Mouse (Mus musculus): ENCODE measurements around the gene Pipox. TPM values are rescaled to one million over a fixed set of nuclear protein-coding genes. Genes with fewer than 3 reads are reported as not detected.

Gene Pipox
- polyA plus RNA-seq, 1 experiment from 2014 or later = 7.3 TPM

DNA sequence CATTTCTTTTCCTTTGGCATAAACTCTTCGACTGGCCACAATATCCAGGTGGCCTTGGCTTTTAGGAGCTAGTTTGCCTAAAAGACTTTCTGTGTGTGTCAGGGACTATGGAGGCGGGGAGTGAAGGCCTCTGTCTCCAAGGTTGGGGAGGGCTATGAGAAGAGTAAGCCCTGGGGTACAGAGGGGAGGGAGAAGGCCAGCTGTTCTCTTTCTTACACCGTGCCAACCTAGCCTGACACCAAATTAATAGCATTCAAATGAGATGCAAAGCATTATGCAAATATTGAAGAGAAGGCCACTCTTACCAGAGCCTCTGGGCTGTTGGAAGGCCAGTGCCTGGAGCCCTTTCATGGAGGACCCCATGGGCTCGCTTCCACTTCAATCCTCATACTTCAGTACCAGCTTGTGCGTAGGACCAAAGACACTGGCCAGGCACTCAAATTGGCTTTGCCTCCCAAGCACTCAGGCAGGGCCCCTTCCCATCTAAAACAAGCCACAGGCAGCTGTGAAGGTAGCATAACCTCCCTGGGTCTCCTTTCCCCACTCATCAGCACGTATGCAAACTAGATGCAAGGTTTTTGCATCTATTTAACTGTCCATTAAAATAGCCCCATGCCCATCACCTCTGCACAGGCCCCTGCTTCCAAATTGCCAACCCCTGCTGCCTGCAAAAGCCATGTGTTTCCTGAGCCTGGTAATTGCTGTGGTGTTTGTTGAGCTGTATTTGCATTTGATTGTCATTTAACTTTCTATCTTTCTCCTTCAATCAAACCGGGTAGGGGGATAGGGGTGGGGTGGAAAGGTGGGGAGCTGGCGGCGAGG is 32.2 kb upstream of the Pipox start:
- peaks cover 83% of the 10 kb centered on the region for H3K27me3 ChIP-seq (ENCODE audit: insufficient read depth, poor library complexity, severe bottlenecking)
- H3K36me3 ChIP-seq = no peaks in the 10 kb centered on the region
- WGBS = 41% methylated on average over 9 of the region's 9 CpGs
- DNase-seq (ENCODE audit: low spot score) = no peak
- H3K27ac ChIP-seq = no peak overlapping the region; the same call in 1 of the 2 replicates
- H3K4me1 ChIP-seq (replicated peaks) = peaks cover 54% of the 10 kb centered on the region
- no peaks in the 10 kb centered on the region for H3K9me3 ChIP-seq
- H3K4me3 ChIP-seq = no peak overlapping the region

DNA sequence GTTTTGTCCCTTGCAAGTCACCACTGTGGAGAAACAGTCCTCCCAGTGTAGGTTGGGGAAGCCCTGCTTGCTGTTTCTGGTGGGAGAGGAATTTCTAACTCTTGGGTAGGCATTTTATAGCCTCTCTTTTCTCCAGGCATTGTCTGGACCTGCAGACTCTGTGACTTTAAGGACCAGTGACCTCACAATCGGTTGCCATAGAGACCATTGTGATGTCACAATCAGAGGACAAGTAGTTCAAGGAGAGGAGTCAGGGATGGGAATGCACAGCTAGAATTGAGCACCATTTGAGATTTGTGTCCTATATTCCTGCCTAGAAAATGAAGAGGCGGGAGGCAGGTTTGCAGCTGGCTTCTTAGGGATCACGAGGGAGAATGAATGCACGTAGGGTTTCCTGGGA is 29.4 kb upstream of the Pipox start:
- peaks cover 37% of the 10 kb centered on the region for H3K4me1 ChIP-seq (replicated peaks)
- H3K36me3 ChIP-seq = no peaks in the 10 kb centered on the region
- H3K4me3 ChIP-seq = no peak overlapping the region
- no peaks in the 10 kb centered on the region for H3K9me3 ChIP-seq
- peak; percentile 37 for DNase-seq (ENCODE audit: low spot score)
- no peak overlapping the region for H3K27ac ChIP-seq
- H3K27me3 ChIP-seq (ENCODE audit: insufficient read depth, poor library complexity, severe bottlenecking) = peaks cover 75% of the 10 kb centered on the region
- 73% methylated on average over 4 of the region's 4 CpGs for WGBS

- Histone ChIP-seq H3K9me3 (no peaks in the 10 kb centered on the region), H3K4me3 (no peak overlapping the region), H3K4me1 (replicated peaks) (peaks cover 49% of the 10 kb centered on the region), H3K36me3 (no peaks in the 10 kb centered on the region), H3K27me3 (ENCODE audit: insufficient read depth, poor library complexity, severe bottlenecking) (peaks cover 85% of the 10 kb centered on the region), H3K27ac (no peak overlapping the region)
- 52% methylated on average over 10 of the region's 10 CpGs for WGBS
- DNase-seq (ENCODE audit: low spot score) = peak; percentile 45
These were observed 23.3 kb upstream of the Pipox start for GRCm38 (mm10) chr11:77917166-77917565.

- Histone ChIP-seq H3K9me3 (no peaks in the 10 kb centered on the region), H3K4me3 (no peak overlapping the region), H3K27me3 (ENCODE audit: insufficient read depth, poor library complexity, severe bottlenecking) (peaks cover 87% of the 10 kb centered on the region), H3K27ac (no peak overlapping the region), H3K36me3 (no peaks in the 10 kb centered on the region), H3K4me1 (replicated peaks) (peaks cover 49% of the 10 kb centered on the region)
- 84% methylated on average over 4 of the region's 4 CpGs for WGBS
- DNase-seq (ENCODE audit: low spot score) = no peak
These were observed 22.8 kb upstream of the Pipox start for GRCm38 (mm10) chr11:77916741-77917140.

DNA sequence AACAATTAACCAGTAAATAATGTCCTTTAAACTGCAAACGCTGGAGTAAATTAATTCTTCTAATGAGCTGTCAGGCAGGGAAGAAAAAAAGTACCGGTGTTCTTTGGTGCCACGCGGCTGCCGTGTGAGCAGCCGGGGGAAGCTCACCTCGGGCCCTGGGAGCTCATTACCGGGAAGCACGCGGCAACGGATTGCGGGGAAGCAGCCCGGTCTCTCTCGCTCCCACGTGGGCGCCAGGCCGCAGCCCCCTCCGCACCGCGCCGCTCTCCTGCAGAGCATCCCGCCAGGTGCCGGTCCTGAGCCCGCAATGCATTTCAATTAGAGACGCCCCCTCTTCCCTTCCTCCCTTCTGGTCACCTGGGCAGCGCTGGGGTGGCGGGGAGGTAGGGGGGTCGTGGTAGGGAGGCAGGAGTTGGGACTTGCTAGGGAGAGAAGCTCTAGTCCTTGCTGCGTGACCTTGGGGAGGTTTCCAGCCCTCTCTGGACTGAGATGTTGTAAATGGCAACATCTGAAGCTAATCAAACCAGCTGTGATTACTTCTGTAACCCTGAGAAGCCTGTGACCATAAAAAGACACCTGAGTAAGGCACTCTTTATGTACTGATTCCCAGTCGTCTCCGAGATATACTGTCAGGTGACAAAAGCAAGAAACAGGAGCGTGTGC is 20.8 kb upstream of the Pipox start:
- H3K36me3 ChIP-seq = no peaks in the 10 kb centered on the region
- H3K27ac ChIP-seq = no peak overlapping the region
- peak overlapping the region; percentile 34 for H3K4me3 ChIP-seq
- 4% methylated on average over 32 of the region's 32 CpGs for WGBS
- peaks cover 88% of the 10 kb centered on the region for H3K27me3 ChIP-seq (ENCODE audit: insufficient read depth, poor library complexity, severe bottlenecking)
- no peak for DNase-seq (ENCODE audit: low spot score)
- H3K4me1 ChIP-seq (replicated peaks) = peaks cover 56% of the 10 kb centered on the region
- H3K9me3 ChIP-seq = no peaks in the 10 kb centered on the region

- Histone ChIP-seq H3K9me3 (no peaks in the 10 kb centered on the region), H3K36me3 (no peaks in the 10 kb centered on the region), H3K4me1 (replicated peaks) (peaks cover 63% of the 10 kb centered on the region), H3K27me3 (ENCODE audit: insufficient read depth, poor library complexity, severe bottlenecking) (peaks cover 90% of the 10 kb centered on the region), H3K4me3 (no peak overlapping the region), H3K27ac (no peak overlapping the region)
- WGBS = 27% methylated on average over 6 of the region's 6 CpGs
- no peak for DNase-seq (ENCODE audit: low spot score)
These were observed 19.6 kb upstream of the Pipox start for GRCm38 (mm10) chr11:77913505-77913904.

- H3K4me3 ChIP-seq = no peak overlapping the region
- H3K9me3 ChIP-seq = no peaks in the 10 kb centered on the region
- no peak for DNase-seq (ENCODE audit: low spot score)
- WGBS = 34% methylated on average over 6 of the region's 6 CpGs
- 0 out of 2 replicates have a peak overlapping the region, but pooled peaks have one; percentile 31 for H3K27ac ChIP-seq
- H3K36me3 ChIP-seq = no peaks in the 10 kb centered on the region
- peaks cover 57% of the 10 kb centered on the region for H3K4me1 ChIP-seq (replicated peaks)
- H3K27me3 ChIP-seq (ENCODE audit: insufficient read depth, poor library complexity, severe bottlenecking) = peaks cover 82% of the 10 kb centered on the region
These were observed 15.9 kb upstream of the Pipox start for GRCm38 (mm10) chr11:77909776-77910175.

- DNase-seq (ENCODE audit: low spot score) = peak; percentile 25
- H3K27ac ChIP-seq = 0 out of 2 replicates have a peak overlapping the region, but pooled peaks have one; percentile 31
- WGBS = 33% methylated on average over 5 of the region's 5 CpGs
These were observed 15.5 kb upstream of the Pipox start for GRCm38 (mm10) chr11:77909376-77909775.

GRCm38 (mm10) chr11:77908468-77908867 is 14.6 kb upstream of the Pipox start:
- no peaks in the 10 kb centered on the region for H3K9me3 ChIP-seq
- no peak for DNase-seq (ENCODE audit: low spot score)
- H3K27me3 ChIP-seq (ENCODE audit: insufficient read depth, poor library complexity, severe bottlenecking) = peaks cover 74% of the 10 kb centered on the region
- H3K27ac ChIP-seq = no peak overlapping the region
- no peaks in the 10 kb centered on the region for H3K36me3 ChIP-seq
- H3K4me3 ChIP-seq = no peak overlapping the region
- WGBS = 87% methylated on average over 4 of the region's 4 CpGs
- peaks cover 52% of the 10 kb centered on the region for H3K4me1 ChIP-seq (replicated peaks)

More at GRCm38 (mm10) chr11:77909376-77909775, 15.5 kb upstream of the Pipox start:
- Histone ChIP-seq H3K36me3 (no peaks in the 10 kb centered on the region), H3K4me1 (replicated peaks) (peaks cover 53% of the 10 kb centered on the region), H3K4me3 (no peak overlapping the region), H3K9me3 (no peaks in the 10 kb centered on the region), H3K27me3 (ENCODE audit: insufficient read depth, poor library complexity, severe bottlenecking) (peaks cover 78% of the 10 kb centered on the region)

DNA sequence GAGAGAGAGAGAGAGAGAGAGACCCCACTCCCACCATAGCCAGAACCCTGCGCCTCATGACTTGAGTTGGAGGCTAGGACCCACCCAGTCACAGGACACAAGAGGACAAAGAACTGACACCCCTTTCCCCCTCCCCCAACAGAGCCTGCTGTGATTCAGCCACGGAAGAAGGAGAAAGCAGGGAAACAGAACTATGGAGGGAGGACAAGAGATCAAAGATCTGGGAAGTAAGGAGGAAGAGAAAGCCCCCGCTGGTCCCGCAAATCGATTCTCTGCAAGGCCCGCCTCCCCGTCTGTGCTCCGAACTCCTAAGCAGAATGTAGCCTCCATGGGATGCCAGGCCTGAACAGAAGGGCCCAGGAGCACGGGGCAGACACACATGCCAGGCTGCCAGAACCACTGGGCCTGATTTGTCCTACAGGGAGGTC is 12.9 kb upstream of the Pipox start:
- peak overlapping the region; percentile 31 for H3K4me3 ChIP-seq
- no peaks in the 10 kb centered on the region for H3K36me3 ChIP-seq
- peak overlapping the region; percentile 88 for H3K27ac ChIP-seq
- 9% methylated on average over 9 of the region's 9 CpGs for WGBS
- peaks cover 52% of the 10 kb centered on the region for H3K4me1 ChIP-seq (replicated peaks)
- peaks cover 71% of the 10 kb centered on the region for H3K27me3 ChIP-seq (ENCODE audit: insufficient read depth, poor library complexity, severe bottlenecking)
- H3K9me3 ChIP-seq = no peaks in the 10 kb centered on the region
- peak; percentile 56 for DNase-seq (ENCODE audit: low spot score)

- Histone ChIP-seq H3K4me3 (peak overlapping the region; percentile 31), H3K4me1 (replicated peaks) (peaks cover 57% of the 10 kb centered on the region), H3K27me3 (ENCODE audit: insufficient read depth, poor library complexity, severe bottlenecking) (peaks cover 71% of the 10 kb centered on the region), H3K27ac (peak overlapping the region; percentile 88), H3K36me3 (no peaks in the 10 kb centered on the region), H3K9me3 (no peaks in the 10 kb centered on the region)
- peak; percentile 28 for DNase-seq (ENCODE audit: low spot score)
- 34% methylated on average over 19 of the region's 19 CpGs for WGBS
These were observed 12.3 kb upstream of the Pipox start for GRCm38 (mm10) chr11:77906097-77906687.

GRCm38 (mm10) chr11:77904707-77905106 is 10.8 kb upstream of the Pipox start:
- peaks cover 70% of the 10 kb centered on the region for H3K27me3 ChIP-seq (ENCODE audit: insufficient read depth, poor library complexity, severe bottlenecking)
- 34% methylated on average over 1 of the region's 1 CpGs for WGBS
- no peak for DNase-seq (ENCODE audit: low spot score)

GRCm38 (mm10) chr11:77903761-77904160 is 9.9 kb upstream of the Pipox start:
- H3K36me3 ChIP-seq = no peaks in the 10 kb centered on the region
- WGBS = 31% methylated on average over 3 of the region's 3 CpGs
- no peak overlapping the region for H3K4me3 ChIP-seq
- H3K9me3 ChIP-seq = no peaks in the 10 kb centered on the region
- DNase-seq (ENCODE audit: low spot score) = peak; percentile 20
- peaks cover 49% of the 10 kb centered on the region for H3K4me1 ChIP-seq (replicated peaks)
- peak overlapping the region; percentile 53 for H3K27ac ChIP-seq
- peaks cover 71% of the 10 kb centered on the region for H3K27me3 ChIP-seq (ENCODE audit: insufficient read depth, poor library complexity, severe bottlenecking)

More at GRCm38 (mm10) chr11:77904707-77905106, 10.8 kb upstream of the Pipox start:
- no peak overlapping the region for H3K27ac ChIP-seq
- peaks cover 54% of the 10 kb centered on the region for H3K4me1 ChIP-seq (replicated peaks)
- no peak overlapping the region for H3K4me3 ChIP-seq
- no peaks in the 10 kb centered on the region for H3K9me3 ChIP-seq
- no peaks in the 10 kb centered on the region for H3K36me3 ChIP-seq

Data from hindbrain, embryonic 10.5 days (tissue).